Mouse (Mus musculus): ENCODE measurements around the gene Cd44.

The Cd44 gene

DNA sequence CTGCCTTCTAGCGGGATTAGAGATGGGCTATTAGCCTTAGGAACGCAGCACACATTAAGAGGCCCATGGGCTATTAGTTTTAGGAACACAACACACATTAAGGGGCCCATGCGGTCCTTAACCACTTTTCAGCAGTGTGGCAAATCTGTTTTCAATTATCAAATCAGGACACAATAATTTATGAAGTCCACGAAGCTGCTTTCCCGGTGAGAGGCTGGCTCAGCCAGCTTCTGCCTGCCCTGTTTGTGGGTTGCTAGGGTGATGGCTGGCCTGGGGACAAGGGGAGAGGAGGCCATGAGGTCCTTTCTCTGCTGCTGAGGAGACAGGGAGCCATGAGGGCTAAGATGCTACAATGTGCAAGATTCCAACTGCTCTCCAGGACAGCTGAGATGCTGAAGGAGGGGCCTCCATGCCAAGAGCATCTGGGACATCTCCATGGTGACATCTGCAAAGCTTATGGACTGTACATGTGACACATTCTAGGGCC lies 81.2 kb downstream of the Cd44 start:
- DNase-seq (ENCODE audit: low spot score): peak; percentile 47

DNA sequence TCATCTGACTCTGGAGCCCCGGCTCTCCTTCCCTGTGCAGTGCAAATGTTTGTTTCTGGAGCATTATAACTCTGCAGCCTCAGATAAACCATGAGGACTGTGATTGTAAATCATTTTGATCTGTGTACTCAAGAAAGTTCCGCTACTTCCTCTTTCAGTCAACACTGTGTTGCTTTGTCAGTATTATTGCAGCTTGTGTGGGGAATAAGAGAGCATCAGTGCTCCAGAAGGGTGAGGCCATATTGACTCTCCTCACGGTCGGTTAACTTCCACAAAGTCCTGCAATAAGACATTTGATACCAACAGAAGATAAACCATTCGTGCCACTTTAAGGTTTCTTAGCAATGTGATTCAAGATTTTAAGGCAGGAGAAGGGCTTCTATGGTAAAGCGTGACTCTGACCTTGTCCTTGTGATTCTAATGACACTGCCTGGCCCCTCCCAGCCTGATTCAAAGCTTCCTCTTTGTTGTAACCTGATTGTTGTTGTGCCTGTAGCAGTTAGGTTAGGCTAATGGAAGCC lies 86.1 kb downstream of the Cd44 start:
- DNase-seq (ENCODE audit: low spot score): no peak

DNA sequence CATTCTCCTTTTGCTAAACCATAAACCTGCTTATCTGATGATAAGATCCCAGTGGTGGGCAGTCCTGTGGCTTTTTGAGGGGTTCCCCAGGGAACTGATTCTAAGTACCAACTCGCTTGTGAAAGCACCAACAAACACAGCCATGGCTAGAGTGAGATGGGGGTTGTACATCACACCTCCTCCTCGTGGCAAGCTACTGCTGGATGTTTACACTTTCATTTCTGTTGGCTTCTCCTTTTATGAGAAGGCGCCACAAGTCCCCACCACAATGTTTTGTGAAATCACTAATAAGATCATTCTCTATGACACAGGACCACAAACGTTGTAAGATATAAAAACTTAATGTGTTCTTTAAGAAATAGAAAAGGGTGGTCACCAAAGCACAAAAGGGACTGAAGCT lies 88.7 kb downstream of the Cd44 start:
- no peak for DNase-seq (ENCODE audit: low spot score)

DNA sequence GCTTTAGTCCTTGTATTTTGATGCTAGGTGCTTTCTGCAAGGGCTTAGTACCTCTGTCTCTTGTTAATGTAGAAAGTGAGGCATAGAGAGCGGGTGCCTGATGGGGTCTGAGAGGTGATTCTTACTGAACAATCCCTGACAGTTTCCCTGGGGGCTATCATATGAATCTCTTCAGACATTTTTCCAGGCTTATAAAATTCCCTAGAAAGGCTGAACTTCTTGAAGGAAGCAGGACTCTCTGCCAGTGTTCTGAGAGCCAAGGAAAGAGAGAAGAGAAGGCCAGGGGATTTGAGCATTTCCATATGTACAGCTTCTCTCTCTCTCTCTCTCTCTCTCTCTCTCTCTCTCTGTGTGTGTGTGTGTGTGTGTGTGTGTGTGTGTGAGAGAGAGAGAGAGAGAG lies 92.0 kb downstream of the Cd44 start:
- DNase-seq (ENCODE audit: low spot score): no peak

DNA sequence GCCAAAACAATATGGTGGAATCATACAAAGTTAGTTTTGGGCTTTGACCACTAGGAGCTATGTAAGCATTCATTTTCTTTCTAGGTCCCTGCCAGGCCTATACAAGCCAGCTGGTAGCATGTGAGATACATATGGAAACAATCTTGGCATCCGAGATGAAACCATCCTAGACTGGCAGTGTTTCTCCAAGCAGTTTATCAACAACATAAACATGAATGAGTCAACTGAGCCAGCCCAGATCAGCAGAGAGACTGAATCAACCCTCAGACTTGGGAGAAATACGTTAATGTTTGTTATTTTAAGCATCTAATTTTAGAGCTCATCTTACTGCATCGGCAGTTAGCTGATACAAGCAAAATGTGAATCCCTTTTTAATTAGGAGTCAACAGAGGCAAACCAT lies 93.8 kb downstream of the Cd44 start:
- DNase-seq (ENCODE audit: low spot score): no peak

DNA sequence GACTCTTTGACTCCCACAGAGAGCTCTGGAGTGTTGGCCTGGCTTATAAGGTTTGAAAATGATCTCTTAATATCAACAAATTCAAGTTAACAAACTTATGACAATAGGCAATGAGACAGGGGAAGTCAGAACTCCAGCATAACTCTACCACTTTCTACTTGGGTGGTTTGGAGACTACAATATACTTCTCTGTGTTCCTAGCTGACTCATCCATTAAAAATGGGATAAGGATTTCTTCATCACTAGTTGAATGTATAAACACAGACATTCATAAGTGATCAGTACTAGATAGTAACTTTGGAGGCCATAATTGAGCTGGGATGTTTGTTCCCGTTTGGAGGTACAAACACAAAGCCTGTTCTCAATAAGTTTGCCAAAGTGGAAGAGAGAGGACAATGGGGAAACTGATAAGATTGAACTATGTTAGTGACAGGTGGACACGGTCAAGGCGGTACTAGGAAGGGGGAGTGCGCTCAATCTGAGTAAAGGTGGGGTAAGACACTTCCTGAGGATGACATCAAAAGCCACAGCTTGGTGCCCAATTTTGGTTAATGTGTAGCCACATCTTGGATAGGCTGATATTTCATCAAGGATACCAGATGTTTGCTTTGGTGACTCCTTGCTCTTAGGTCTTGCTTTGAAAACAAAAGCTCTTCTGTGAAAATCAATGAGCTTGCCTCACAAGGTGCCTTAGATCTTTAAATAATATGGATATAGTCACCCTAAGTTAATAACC lies 95.5 kb downstream of the Cd44 start:
- DNase-seq (ENCODE audit: low spot score): no peak

DNA sequence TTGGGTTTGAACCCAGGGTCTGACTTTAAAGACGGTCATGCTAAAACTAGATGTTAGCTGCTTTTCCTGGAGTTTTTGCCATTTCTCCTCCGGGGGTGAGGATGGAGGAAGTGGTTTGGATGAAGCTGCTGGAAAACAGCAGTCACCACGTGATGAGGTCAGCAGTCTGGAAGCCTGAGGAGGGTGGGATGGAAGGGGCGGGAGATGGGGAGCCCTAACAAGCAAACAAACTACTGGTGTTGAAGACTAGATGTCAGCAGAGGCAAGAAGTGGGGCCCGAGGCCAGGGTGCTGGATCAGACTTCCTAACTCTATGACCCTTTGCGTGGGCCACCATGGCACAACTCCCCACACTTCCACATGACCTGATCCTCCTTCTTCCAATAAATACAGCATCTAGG lies 96.2 kb downstream of the Cd44 start:
- no peak for DNase-seq (ENCODE audit: low spot score)

DNA sequence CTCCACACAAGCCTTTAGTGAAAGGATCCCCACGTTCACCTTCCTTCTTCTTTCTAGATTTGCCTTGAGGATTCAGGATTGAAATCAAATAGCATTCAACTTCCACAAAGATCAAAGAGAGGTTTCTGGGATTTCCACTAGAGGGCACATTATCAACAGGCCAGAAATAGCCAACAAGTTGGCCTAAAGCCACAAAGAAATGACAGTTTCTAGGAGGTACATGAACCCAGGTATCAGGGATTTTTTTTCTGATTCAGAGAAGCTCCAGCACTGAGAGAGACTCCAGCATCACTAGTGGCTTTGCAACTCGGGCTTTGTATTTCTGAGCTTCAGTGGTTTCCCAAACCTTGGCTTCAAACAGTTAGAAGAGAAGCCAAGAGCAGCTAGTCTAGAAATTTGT lies 97.4 kb downstream of the Cd44 start:
- peak; percentile 68 for DNase-seq (ENCODE audit: low spot score)

DNA sequence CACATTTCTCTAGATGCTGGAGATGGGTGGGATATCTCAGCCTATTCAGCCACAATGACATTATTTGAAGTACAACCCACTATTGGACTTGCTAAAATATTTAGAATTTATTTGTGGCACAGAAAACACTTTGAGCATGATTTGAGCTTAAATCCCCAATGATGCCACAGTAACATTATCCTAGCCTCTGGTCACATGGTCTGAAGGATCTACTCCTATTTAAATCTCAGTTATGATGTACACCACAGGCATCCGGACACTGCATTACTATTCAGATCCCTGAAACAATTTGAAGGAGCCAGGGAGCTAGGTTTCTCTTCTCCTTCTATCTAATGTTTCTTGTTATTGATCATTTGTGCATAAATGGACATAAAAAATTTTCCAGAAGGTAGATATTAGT lies 99.6 kb downstream of the Cd44 start:
- no peak for DNase-seq (ENCODE audit: low spot score)

DNA sequence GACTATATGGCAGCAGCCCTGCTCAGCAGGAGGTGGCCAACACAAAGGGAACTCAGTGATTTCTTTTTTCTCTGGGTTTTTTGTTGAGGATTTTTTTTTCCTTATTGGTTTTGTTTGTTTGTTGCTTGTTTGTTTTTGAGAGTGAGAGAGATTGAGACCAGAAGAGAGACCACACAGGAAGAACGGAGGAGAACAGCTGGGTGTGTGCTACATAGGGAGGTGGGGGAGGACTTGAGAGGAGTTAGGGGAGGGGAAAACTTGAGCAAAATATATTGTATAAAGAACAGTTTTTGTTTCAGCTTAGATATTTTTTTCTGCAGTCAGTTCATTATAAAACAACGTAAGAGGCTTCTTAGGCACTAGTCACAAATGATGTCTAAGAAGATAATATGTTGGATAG lies 103.3 kb downstream of the Cd44 start:
- DNase-seq (ENCODE audit: low spot score): no peak

DNA sequence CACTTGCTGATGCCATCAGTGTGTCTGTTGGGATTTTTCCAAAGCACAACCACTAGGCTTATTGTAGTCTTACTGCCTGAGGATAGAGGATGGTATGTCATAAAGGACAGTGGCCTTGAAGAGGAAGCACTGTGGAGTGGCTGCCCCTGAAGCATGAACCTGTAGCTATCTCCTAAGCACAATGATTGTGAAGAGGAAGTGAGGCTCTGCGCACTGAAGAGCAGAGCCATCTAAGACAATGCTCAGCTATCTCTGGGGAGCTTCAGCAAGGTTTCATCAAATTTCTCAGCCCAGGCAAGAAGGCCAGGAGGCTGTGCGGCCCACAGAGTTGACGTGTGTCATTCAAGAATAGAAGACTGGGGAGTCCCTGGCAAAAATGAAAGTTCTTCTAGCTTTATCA lies 106.4 kb downstream of the Cd44 start:
- no peak for DNase-seq (ENCODE audit: low spot score)

DNA sequence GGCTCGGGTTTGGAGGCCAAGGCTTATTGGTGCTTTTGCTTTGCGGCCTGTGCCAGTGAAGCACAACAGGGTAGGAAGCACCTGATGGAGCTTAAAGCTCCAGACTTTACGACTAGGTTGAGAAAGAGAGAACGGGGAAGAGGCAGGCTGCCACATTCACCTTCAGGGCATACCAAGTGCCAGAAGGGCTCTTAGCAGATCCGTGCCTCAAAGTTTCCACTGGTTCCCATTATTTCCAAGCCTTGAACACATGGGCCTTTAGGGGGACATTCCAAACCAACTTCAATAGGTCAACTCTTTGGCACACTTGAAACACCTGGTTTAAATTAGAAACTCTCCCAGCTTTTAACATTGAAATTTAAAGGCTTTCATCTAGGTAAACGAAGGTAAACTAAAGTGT lies 108.7 kb downstream of the Cd44 start:
- DNase-seq (ENCODE audit: low spot score): no peak

DNA sequence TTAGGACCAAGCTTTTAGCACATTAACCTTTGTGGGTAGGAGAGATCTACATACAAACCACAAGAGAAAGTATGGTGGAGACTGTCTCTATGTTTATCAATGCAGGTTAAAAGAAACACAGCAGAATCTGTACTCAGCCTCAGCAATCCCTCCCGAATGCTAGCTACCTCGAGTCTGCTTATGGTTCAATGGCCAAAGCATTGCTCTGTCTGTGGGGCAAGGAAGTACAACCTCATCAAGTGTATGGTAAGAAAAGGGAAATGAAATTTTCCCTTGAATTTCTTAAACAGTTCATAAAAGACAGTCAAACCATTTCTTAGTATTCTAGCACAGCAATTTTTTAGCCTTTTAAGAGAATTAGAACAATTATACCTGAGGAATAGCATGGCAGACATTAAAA lies 109.8 kb downstream of the Cd44 start:
- no peak for DNase-seq (ENCODE audit: low spot score)

DNA sequence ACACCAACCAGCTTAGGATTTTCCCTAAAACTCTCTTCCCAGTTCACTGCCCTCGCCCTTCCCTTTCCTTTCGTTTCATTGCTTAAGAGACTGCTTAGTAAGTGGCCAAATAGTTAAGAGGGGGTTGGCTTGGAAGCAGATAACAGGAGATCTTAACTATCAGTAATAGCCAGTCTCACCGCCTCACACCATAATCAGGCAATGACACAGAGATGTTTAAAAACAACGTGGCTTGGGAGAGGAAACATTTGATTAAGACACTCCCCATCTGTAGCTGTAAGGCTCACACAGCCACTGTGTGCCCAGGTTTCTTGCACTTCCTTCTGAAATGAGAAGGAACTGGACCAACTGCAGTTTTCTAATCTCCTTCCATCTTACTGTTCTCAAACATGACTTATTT lies 115.8 kb downstream of the Cd44 start:
- no peak for DNase-seq (ENCODE audit: low spot score)

DNA sequence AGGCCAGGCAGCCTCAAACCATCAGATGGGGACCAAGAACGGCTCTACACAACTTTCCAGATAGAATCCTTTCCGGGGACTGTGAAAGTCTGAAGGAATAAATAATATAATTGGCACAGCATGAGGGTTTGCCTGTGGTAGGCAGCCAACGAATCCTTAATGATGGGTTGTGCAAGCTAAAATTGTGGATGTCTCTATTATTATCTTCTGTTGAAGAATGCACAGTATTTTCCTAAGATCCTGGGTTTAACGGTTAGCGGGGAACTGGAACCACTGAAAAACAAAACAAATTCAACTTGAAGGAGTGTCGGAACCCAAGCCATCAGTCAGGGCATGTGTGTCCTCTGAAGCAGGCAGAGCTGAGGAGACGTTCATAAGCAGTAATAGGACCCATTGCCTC lies 118.7 kb downstream of the Cd44 start:
- DNase-seq (ENCODE audit: low spot score): no peak

DNA sequence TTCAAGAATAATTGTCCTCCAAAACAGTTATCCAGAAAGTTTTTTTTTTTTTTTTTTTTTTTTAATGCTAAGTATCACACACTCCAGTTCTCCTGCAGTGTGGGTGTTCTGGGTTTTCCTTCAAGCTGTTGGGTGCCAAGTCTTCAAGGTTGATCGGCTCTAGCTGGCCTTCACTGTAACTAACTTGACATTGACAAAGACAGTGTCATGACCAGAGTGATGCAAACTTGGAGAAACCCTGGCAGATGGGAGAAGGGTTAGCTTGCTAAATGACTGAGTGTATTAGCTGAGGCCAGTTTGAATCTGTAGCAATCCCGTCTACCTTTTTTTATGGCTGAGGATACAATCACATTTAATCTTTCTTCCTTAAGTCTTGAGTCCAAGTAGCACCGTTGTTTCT lies 123.3 kb downstream of the Cd44 start:
- DNase-seq (ENCODE audit: low spot score): no peak

DNA sequence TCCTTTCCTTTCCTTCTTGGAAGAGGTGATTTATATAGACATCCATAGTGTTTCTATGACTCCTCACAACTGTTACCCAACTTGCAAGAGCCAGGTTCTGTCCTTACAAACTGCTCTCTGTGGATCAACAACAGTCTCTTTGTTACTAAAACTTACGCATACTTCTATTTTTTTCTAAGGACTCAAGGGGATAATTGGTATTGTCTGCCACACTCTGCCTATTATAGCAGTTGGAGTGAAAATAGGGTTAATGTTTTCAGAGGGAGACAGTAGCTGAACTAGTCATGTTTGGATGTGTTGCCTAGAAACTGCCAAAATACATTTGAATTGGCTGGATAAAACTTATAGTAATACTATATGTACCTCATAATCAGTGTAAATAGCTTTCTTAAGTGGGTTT lies 125.9 kb downstream of the Cd44 start:
- DNase-seq (ENCODE audit: low spot score): no peak

DNA sequence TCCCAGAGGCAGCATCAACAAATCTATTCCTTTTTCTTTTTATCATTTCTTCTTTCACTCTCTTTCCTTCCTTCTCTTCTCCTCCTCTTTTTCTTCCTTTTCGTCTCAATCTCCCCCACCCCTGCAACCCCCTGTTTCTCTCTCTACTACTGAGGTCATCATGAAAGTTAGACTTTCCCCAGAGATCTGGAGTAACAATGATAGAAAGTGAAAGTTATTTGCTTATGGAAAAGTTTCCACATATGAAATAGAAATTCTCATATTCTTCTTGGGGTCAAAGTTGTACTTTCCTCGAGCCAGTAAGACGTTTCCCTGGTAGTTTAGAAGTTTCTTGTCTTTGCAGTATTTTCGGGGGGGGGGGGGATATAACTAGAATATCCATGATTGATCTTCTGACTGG lies 126.8 kb downstream of the Cd44 start:
- no peak for DNase-seq (ENCODE audit: low spot score)

DNA sequence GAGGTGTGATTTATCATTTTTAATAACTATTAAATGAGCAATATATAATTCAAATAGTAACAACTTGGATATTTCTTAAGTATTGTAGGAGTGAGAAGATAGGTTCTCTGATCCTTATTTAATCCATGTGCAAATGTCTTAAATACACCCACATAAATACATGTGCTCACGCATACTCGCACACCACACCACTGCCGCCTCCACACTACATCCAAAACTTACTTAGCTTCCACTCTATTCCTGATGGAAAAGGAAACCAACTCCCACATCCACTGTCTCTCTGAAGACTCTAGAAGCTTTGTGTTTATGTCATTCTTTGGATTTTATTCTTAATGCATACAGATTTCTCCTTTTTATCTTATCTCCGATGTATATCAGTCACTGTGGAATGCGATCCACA lies 129.2 kb downstream of the Cd44 start:
- no peak for DNase-seq (ENCODE audit: low spot score)

DNA sequence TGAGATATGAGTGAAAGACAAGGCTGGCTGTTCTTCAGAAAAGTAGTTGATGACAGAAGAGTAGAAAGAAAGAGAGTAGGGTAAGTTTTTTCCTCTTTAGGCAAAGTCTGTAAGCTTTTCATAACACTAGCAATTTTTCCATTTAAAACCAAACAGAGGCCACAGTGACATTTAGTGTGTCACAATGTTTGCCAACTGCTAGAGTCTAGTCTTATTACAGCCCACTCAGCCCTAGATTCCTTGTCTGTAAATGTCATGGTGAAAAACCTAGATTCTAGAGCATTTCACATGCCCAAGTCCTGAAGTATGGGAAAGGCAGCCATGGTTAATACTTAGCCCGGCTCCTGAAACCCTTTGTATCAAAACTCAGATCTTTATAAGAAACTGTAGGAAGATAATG lies 130.2 kb downstream of the Cd44 start:
- no peak for DNase-seq (ENCODE audit: low spot score)

DNA sequence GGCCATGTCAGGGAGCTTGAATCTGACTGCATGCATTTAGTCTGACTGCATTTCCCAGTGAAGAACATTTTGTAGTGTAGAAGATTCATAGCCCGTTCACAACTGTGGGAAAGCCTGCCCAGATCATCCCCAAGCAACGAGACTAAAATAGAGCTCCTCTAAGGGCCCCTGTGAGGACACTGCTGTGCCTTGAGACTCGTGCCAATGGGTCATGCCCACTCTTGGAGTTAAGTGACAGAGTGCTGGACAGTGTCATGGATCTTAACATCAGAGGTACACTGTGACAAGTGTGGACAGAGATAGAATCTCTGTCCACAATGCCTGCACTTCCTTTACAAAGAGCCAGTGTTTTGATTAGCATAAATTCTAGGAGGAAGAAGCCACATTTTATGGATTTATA lies 133.2 kb downstream of the Cd44 start:
- no peak for DNase-seq (ENCODE audit: low spot score)

DNA sequence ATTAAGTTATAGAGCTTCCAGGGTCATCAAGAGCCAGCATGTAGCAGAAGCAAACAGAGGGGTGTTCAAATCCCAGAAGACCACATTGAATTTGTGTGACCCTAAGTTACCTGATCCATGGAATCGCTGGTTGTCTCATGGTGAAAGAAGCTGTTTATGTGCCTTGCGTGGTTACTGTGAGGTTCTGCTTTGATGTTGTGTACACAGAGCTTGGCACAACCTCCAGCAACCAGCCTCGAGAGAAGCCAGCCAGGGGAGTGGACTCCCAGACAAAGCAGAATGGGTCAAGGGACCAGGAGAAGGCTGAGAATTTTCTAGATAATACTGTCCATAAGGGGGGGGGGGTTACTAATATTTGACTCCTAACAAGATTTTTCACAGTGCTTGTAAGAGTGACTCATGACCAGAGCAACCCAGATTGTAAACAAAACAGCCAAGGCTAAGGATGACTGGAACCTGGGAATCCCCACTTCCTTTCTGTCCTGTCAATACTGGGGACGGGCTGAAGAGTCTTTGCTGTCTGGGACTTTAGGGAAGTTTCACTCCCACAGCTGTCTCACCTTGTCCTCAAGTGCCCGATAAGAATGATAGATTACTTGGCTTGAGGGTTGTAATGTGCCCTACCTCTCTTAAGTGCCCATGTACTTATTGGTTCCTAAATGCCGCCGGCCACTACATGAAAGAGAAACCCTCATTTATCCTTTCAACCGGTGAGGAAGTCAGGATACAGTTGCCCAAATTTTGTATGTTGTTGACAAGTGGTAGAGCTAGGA lies 136.7 kb downstream of the Cd44 start:
- no peak for DNase-seq (ENCODE audit: low spot score)

DNA sequence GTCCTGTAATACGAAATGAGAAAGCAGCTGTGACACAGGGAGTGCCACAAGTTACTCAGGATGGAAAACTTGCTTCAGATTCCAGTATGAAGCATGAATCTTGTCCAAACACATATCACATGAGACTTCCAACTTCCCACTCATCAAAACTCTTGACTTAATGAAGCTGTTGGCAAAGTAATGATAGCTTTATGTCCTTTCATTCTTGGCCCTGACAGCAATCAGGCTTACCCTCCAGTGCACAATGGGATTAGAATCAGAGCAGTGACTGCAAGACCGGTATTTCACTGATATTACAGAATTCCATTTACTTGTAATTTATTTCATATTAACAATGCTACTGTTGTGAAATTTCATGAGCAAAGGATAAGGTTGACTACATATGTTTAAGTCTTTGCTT lies 137.5 kb downstream of the Cd44 start:
- no peak for DNase-seq (ENCODE audit: low spot score)

DNA sequence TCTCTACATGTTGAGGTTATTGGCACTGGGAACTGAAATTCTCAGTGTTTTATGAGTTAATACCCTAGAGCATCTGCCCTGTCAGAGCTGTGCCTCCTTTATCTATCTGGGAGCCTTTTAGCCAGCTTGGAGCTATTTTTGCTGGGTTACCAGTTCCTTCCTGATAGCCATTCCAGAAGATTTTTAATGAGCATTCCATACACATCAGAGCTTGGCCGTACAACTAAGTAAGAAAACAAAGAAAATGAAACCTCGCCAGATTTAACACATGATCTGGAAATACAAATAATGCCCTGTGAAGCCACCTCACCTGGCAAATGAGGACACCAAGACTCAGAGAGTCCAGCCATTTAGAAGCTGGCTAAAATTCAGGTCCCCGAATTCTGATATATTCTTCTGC lies 138.3 kb downstream of the Cd44 start:
- DNase-seq (ENCODE audit: low spot score): no peak

Data from retina, embryonic 14.5 days (tissue).